Mouse (Mus musculus) cerebellum, adult 2 months (tissue): Measurements from ENCODE around the gene Trpm8.

Source experiments
- CTCF ChIP-seq: fragments of 200-500 bp; IDR thresholded peaks from 2 replicates; pipeline ENCODE4 v1.5.1; 2011; ENCODE audit warnings: low read depth, mild to moderate bottlenecking, control low read depth, low read length, moderate library complexity, borderline replicate concordance; ENCODE audit not compliant: insufficient read depth
- POLR2A ChIP-seq: fragments of 200-500 bp; IDR thresholded peaks from 2 replicates; pipeline ENCODE4 v1.6.1; 2011; ENCODE audit warnings: low read length, control low read depth, borderline replicate concordance; ENCODE audit not compliant: insufficient read depth

GRCm38 (mm10) chr1:88229566-88229965 is 47.9 kb upstream of the Trpm8 start:
- TF ChIP-seq CTCF (no peak), POLR2A (no peak)
